Mouse (Mus musculus): ENCODE measurements around the gene Stk40. TPM values are rescaled to one million over a fixed set of nuclear protein-coding genes. Genes with fewer than 3 reads are reported as not detected.

Gene Stk40
- total RNA-seq, 2 experiments from 2014 or later = 48.4 to 53.0 TPM

DNA sequence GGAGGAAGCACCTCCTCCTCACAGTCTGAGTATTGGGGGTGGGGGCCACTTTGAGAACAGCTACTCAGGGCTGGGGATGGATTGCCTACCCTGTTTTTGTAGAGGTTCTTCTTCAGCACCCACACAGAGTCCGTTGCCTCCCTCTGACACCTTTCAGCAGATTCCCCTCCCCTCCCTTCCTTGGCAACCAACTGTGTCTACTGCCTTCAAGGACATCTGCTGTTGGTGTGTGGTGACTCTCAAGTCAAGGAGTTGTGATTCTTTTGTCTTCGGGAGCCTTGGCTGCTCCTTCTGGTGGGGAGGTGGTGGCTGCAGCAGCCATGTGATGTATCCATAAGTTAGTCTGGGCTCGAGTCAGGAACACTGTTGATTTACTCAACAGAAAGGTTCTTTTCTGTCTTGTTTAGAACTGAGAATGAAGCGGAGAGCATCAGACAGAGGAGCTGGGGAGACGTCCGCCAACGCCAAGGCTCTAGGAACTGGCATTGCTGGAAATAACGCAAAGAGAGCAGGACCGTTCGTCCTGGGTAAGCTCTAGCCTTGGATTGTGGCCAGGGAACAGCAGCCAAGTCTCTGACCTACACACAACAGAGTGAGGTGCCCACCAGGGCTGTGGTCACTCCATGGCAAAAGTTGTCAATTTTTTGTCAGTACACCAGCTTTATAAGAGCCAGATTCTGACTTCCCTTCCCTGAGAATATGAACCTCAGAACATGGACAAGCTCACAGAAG lies 19.7 kb downstream of the Stk40 start:
- peak; percentile 63 for DNase-seq

DNA sequence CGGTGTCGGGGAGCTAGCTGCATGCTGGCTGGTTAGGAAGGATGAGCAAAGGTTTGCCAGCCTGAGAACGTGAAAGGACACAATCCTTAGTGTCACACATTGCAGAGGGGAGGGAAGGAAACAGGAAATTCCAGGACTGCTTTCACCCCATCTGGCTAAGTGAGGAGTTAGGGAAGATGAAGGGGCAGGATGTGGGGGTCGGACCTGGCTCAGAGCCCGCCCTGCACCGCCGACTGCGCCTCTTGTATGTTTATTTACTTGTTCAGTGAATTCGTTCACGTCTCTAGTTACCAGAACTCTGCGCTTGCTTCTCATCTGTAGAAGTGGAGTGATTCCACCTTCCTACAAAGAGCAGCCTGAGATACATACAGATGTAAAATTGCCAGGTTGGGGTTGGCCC lies 26.7 kb downstream of the Stk40 start:
- no peak for DNase-seq

DNA sequence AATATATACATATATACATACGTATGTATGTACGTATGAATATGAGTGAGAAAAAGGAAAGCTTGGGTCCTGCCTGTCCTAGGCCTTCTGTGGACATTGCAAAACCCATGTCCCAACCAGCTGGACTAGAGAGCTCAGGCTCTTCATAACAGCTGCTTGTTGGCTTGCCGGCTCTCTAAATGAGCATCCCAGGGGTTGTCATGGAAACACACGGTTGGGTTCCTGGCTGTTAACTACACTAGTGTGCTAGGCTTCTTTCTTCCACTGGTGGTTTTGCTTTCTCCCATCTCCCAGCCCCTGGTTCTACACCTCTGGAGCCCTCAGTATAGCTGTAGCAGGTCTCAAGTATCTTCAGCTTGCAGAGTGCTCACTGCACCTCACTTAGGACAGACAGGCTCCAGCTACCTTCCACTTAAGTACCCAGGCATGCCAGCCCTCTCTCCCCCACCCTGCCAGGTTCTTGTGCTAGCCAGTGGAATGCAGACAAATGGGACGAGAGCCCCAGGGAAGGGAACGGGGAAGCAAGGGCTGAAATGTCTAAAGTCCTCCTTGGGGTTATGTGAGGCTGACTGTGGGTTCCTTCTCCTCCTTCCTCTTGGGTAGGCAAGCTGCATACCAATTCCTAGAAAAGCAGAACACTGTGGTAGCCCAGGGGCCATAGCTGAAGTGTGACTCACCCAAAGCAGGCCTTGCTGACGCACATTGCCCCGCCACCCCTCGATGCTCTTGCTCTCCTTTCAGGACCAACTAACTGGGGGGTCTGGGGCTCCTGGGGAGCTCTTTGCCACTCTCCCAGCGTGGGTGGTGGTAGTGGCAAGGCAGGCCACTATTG lies 27.7 kb downstream of the Stk40 start:
- DNase-seq = peak; percentile 56

GRCm38 (mm10) chr4:126132636-126133264 lies 29.0 kb downstream of the Stk40 start:
- no peak for DNase-seq

DNA sequence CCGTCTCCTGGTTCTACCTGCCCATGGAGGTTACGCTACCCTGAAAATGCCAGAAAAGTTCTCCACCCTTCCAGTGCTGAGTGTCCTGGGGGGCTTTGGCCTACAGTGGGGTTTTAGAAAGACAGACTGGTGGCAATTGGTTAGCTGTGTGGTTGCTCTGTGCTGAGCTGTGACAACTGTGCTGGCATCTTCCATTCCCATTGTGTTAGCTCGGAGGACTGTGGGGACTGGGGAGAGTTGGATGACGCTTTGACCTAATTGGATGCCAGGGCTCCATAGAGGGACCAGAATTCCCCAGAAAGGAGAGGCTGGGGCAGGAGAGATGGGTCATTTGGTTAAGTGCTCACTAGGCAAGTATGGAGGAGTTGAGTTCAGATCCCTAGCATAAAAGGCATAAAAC lies 30.5 kb downstream of the Stk40 start:
- no peak for DNase-seq

- DNase-seq = no peak
Observed at GRCm38 (mm10) chr4:126134639-126135038, 30.9 kb downstream of the Stk40 start.

GRCm38 (mm10) chr4:126137773-126138172 lies 34.0 kb downstream of the Stk40 start:
- no peak for DNase-seq

- DNase-seq = no peak
Observed at GRCm38 (mm10) chr4:126141021-126141420, 37.3 kb downstream of the Stk40 start.

DNA sequence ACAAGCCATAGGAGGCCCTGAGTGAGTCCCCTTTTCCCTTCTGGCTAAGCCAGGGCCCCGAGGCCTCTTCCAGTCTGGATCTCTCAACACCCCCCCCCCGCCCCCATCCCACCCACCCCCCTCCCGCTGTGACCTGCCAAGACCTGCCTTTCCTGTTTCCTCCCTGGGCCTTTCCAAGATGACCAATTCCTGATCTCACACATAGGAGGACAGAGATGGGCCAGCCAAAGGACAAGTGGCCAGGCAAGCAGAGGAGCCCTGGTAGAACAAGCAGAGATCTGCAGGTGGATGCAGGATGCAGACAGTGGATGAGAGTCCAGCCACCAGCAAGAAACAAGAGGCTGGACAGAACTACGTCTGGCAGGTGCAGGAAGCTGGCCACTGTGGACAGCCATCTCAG lies 41.6 kb downstream of the Stk40 start:
- no peak for DNase-seq

GRCm38 (mm10) chr4:126146974-126147532 lies 43.3 kb downstream of the Stk40 start:
- DNase-seq = no peak

DNA sequence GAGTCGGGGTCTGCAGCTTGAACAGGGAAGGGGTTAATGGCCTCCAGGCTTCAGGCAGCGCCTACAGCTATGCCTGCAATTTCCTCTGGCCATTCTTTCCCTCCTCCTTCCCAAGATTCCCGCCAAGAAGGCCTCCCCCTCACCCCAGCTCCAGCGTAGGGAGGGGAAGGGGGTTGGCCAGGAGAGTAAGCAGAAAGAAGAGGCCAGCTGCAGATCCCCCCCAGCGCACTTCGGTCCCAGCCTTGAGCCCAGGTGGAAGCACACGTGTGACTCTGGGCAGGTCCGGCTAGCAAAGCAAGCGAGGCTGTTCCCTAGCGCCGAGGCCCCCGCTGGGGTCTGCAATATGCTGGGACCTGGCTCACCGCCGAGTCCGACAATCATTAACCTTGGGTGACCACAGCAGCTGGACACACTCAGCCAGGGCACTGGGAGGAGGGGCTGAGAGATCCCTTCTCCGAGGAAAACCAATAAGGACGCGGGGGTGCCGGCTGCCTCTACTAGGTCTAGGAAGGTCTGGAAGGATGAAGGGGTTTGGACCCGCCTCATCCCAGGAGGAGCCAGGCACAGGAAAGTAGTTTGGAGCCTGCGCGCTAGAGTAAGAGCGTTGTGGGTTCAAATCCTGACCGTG lies 43.9 kb downstream of the Stk40 start, which contains the start of gene Eva1b:
Eva1b (plus strand) TSS at position 212 of the 628 bp plus-strand sequence.
- DNase-seq = peak; percentile 65

DNA sequence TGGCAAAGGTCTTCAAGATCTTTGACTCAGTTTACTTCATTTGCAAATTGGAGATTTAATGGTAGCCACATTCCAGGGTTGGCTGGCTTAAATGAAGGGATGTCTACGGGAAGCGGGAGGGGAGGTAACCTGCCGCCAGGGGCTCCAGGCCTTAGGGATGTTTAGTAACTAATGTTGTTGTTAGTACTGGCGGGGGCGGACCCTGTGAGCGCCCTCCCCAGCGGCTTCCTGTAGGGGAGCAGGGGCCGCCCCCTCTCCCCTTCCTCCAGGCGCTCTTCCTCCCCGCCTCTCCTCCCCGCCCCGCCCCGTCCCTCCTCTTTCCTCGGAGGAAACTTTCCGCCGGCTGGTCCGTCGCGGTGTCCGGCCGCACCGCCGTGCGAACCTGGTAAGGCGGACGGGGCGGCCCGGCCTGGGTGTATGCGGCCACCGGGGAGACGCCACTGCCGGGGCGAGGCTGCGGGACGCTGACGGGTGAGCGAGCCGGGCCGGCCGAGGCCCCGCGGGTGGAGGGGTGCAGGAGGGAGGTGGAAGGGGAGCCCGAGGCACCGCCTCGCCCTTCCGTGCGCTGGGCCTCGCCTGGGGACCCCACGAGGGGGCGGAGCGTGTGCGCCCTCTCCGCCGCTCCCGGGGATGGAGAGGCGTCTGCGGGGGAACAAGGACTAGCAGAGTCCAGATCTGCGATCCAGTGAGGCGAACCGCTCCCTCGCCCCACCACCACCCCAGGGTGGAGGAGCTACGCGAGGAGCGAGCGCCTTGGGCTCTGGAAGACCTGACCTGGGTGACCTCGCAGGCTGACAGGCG lies 44.6 kb downstream of the Stk40 start:
- peak; percentile 82 for DNase-seq

- peak; percentile 43 for DNase-seq
Observed at GRCm38 (mm10) chr4:126149041-126149676, 45.4 kb downstream of the Stk40 start.

GRCm38 (mm10) chr4:126149798-126150197 lies 46.0 kb downstream of the Stk40 start:
- no peak for DNase-seq

DNA sequence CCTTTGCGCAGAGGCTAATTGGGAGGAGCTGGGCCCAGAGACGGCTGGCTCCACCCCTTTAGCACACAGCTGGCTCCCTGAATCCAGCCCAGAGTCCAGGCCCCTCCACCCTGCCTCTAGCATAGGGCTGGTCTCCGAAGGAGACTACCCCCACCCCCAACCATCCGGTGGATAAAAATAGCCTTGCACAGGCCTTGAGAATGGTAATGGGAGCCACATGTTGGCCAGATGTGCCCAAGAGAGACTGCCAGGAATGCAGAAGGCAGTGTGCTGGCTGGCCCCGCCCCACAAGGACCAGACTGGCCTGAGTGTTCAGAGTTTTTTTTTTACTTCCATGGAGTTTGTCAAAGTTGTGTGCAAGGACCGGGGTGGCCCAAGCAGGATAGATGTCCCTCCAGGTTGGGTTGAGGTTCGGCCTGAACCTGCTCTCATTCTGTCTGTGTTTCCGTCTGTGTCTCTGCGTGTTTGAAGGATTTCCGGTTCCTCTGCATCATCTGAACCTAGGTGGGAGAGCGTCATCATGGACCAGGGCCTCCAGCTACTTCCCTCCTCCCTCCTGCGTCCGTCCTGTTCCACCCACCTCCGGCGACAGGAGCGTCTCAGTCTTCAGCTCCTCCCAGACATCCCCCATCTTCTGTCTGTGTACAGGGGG lies 46.7 kb downstream of the Stk40 start:
- DNase-seq = peak; percentile 75

DNA sequence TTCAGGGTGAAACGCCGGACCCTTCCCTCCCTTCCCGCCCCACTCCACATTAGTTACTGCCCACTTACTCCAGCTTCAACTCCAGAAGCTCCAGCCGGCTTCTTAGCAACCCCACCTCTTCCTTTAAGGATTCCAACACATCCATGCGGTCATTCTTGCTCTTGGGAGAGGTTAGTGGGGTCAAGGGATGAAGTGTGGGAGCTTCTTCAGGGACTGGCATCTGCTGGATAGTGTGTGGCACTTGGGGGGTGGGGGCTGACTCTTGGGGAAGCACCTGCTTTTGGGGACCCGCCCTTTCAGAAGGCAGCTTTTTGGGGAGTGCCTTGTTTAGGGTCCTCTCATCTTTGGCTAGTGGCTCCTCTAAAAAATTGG lies 47.2 kb downstream of the Stk40 start:
- DNase-seq = no peak

DNA sequence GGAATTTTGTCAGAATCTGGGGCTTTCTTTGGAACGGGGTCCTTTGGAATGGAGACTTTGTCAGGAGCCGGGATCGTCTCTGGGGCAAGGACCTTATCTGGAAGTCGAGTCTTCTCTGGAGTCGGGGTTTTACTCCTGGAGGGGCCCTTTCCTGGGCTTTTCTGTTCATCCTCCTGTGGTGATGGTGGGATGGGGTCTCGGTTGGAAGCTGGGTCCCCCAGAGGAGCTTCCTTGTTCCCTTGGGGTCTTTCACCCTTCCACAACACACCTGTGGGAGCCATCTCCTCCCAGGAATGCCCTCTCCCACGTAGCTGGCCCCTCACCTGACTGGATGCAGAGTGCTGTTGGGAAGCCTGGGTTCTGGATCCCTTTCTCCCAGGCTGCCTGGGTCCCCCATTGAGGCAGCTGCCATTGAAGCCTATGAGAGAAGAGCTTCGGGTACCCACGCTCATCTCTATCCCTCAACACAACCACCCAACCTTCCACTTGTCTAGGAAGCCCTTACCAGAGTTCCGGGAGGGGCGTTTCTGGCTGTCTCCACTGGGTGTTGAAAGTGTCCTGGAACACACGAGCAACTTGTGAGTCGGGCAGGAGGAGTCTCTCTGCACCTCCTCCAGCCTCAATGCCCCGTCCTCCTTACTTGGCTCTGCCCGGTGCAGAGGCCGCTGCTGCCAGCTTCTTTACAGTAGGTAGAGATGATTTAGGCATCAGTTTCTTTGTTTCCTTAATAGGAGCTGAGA lies 48.1 kb downstream of the Stk40 start:
- no peak for DNase-seq

DNA sequence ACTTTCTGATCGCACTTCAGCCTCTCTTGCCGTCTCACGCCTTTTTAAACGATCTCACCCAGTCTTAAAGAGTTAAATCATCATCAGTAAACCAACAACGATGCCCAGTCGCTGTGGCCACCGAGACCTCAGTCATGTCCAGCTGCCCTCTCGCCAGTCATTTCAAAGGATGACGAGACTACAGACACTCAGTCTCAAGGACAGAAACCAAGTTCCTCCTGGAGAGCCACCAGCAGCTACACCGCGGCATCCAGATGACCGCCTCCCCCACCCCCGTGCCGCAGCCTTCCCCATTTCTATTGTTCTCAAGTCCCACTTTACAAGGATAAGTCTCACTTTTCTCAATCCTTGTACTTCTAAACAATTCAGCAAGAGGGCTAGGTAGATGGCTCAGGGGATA lies 49.1 kb downstream of the Stk40 start:
- DNase-seq = no peak

- no peak for DNase-seq
Observed at GRCm38 (mm10) chr4:126155183-126155582, 51.4 kb downstream of the Stk40 start.

GRCm38 (mm10) chr4:126155869-126156268 lies 52.1 kb downstream of the Stk40 start:
- DNase-seq = no peak

Measured in adrenal gland, postnatal 10 days (tissue).